Mouse (Mus musculus) T-cell, adult 66 days (primary cell): Measurements from ENCODE around the gene Glrx3. TPM values are rescaled to one million over a fixed set of nuclear protein-coding genes. Genes with fewer than 3 reads are reported as not detected.

Experiments
- total RNA-seq, 2 experiments: library from RNA; stranded (reverse); gene quantifications; 3 replicates in 1 of 2; 4 replicates in 1 of 2; pipeline ENCODE4 v1.2.4; 2023

Gene Glrx3
- total RNA-seq = 10 to 100 TPM; 55.5 to 63.7 TPM

DNA sequence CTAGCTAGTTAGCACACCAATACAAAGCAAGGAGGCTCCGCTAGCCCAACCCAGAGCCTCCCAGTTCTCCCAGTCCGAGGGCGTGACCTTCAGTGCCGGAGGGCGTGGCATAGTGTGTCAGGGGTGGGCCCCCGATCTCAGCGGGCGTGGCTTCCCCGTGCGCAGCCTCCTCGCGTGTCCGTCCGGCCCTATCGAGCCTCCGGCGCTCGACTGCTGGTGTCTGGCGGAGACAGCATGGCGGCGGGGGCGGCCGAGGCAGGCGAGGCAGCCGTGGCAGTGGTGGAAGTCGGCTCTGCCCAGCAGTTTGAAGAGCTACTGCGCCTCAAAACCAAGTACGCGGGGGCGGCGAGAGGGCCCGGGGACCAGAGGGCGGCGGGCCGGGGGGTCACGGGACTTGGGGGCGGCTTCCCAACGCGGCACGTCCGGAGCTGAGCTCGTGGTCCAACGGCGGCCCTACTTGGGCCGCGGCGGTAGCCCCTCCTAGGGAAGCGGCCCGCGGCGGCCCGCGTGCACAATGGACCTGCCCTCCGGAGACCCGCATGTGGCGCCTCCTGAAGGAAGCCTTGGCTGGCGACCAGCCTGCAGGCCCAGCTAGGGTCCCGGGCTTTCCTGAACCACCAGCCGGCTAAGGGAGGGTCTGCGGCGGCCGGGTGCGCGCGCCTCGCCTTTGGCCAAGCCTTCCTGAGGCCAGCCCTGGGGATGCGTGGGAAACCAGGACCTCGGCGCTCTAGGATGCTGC, at the start of gene Glrx3:
TSS of gene Glrx3 (plus strand) at position 175 of the 739 bp plus-strand sequence.

DNA sequence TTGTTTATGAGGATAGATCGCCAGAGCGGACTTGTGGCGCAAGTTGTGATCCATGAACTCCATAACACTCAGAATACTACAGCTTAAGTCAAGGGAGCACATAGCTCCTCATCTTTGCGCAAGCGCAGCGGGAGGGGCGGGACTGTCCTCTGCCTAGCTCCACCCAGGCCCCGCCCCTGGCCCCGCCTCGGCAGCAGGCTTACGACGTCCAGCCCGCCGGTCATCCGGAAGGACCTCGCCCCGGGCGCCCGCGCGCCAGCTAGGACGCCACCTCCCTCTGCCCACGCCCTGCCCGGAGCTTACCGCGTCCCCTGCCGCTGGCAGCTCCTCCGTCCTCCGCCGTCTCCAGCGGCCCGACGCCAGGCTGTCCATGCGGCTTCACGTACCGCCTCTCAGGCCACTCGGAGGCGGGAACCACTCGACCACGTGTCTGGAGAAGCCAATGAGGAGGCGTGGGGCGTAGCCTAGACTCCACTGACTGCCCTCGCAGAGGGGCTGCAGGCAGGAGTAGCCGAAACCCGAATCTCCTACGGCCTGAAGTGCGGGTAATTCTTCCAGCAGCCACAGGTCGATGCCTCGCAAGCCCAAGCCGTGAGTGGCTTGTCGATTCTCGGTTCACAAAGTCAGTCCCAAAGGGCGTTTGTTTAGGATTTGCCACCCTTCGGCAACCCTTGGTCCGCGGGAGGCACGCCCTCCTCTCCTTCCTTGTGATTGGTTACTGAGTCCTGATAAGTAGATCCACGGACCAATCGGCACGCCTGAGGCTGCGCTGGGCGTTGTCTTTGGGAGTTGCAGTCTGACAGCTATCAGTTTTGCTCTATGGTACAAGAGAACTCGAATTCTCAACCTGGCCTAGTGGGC, 26.8 kb upstream of the Glrx3 start, which contains the start of gene 9430038I01Rik:
TSS of gene 9430038I01Rik (minus strand) at position 426 of the 861 bp plus-strand sequence.

Other genes with a start within 250 kb of the Glrx3 start
- gene Ebf3, start 123.2 kb upstream of the Glrx3 start, total RNA-seq = not detected
- 10 to 100 TPM in 1 of 2 experiments, 1 to 10 TPM in 1; 9.3 to 11.1 TPM for gene 9430038I01Rik, start 26.9 kb upstream of the Glrx3 start, total RNA-seq